Mouse (Mus musculus) ES-Bruce4 (cell line): Measurements from ENCODE around the gene Mlxip. TPM values are rescaled to one million over a fixed set of nuclear protein-coding genes. Genes with fewer than 3 reads are reported as not detected.

Experiments used
- H3K27ac ChIP-seq: 2 replicates; pipeline ENCODE4 v1.5.1; 2012; ENCODE audit warnings: low read length, inconsistent platforms; ENCODE audit not compliant: insufficient read depth
- H3K27me3 ChIP-seq: 2 replicates; pipeline ENCODE4 v1.6.1; 2012; ENCODE audit warnings: mild to moderate bottlenecking, low read length, inconsistent platforms; ENCODE audit not compliant: control insufficient read depth, poor library complexity, insufficient read depth, severe bottlenecking
- H3K36me3 ChIP-seq: 2 replicates; pipeline ENCODE4 v1.6.1; 2012; ENCODE audit warnings: inconsistent platforms, mild to moderate bottlenecking, low read length, moderate library complexity; ENCODE audit not compliant: control insufficient read depth, poor library complexity, insufficient read depth, severe bottlenecking
- H3K4me1 ChIP-seq: one replicate; pipeline ENCODE4 v1.8.1; 2011; ENCODE audit warnings: low read length; ENCODE audit not compliant: control insufficient read depth, insufficient read depth
- H3K4me3 ChIP-seq: 2 replicates; pipeline ENCODE4 v1.5.1; 2011; ENCODE audit warnings: low read depth, mild to moderate bottlenecking, low read length
- H3K9ac ChIP-seq: 2 replicates; pipeline ENCODE4 v1.6.1; 2012; ENCODE audit warnings: low read depth, mild to moderate bottlenecking, inconsistent platforms; ENCODE audit not compliant: poor library complexity, severe bottlenecking
- H3K9me3 ChIP-seq: replicated peaks from 2 replicates; pipeline ENCODE4 v1.6.1; 2012; ENCODE audit warnings: mild to moderate bottlenecking, low read length, inconsistent platforms; ENCODE audit not compliant: control insufficient read depth, poor library complexity, insufficient read depth, severe bottlenecking
- CTCF ChIP-seq: IDR thresholded peaks from one replicate; pipeline ENCODE4 v1.8.1; 2011; ENCODE audit warnings: low read depth, low read length
- EP300 ChIP-seq: IDR thresholded peaks from 2 replicates; pipeline ENCODE4 v1.6.1; 2011; ENCODE audit warnings: low read depth, low read length; ENCODE audit not compliant: insufficient read depth
- POLR2A ChIP-seq: IDR thresholded peaks from one replicate; pipeline ENCODE4 v1.8.1; 2011; ENCODE audit warnings: low read length; ENCODE audit not compliant: insufficient read depth
- polyA plus RNA-seq: library from polyadenylated mRNA; stranded (reverse); fragments of >200 nt; gene quantifications from 2 replicates; pipeline ENCODE4 v1.2.4, GENCODE M21; 2011; ENCODE audit warnings: low read depth; ENCODE audit not compliant: missing spikeins, insufficient read depth, insufficient read length

The Mlxip gene
- 22.5 and 23.0 TPM in 2 replicates for polyA plus RNA-seq

DNA sequence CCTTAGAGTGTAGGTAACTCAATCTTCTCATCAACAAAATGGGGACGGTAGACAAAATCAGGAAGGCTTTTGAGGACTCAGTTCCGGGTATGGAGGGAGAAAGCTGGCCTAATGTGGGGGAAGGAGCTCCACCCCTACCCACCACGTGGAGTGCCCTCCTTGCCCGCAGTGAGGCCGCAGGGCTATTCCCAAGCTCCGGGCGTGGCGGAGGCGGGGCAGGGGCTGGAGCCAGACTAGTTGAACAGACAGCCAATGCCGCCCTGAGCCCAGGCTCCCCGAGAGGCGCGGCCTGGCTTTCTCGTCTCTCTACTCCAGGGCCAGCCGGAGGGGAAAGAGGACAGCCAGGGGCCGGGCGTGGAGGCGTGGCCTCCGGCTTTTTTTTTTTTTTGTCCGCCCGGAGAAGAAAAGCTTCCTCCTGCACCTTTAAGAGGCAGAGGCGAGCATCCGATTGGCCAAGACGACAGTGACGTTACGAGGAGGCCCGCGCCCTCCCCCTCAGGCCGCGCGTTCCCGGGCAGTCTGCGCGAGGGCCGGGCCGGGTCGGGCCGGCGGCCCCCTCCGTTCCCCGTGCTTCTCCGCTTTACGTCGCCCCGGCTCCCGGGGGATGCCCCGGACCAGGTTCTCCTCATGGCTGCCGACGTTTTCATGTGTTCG is at the start of gene Mlxip:
Gene Mlxip, plus strand, starts transcription at position 496 of the 654 bp plus-strand sequence.
- peaks cover 4% of the 10 kb centered on the region for H3K4me1 ChIP-seq
- no peaks in the 10 kb centered on the region for H3K36me3 ChIP-seq

DNA sequence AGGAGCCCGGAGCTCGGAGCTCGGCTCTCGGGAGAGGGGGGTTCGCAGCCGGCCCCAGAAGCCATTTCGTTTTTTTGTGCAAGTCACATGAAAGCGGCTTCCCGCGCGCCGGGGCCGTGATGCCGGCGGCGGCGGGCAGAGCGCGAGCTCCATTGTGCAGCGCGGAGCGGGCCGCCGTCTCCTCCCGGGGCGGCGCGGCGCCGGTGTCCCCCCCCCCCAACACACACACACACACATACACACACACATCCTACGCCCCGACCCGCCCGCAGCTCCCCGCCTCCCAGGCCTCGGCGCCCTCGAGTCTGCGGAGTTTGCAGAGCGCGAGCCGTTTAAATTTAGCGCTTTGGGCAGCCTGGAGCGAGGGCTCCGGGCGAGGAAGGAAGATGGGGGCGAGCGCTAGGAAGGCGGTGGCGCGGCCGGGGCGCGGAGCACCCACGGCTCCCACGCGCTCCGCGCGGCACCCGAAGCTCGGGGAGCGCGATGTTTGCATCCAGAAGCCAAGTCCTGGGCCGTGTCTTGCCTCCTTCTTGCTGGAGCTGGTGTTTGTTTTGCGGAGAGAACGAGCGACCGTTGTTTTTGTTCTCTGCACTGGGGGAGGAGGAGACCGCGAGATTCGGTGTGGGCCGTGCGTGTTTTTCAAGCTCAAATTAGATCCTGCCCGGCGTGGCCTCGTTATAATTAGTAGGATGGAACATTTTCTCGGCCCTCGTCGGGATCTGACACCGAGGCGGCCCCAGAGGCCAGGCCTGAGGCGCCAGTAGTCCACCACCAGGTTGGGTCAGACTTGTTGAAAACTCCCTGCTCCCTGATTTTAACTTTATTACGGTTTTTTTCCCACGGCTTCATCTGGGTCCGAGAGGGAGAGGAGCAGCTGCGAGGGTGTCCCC is 49.4 kb upstream of the Mlxip start:
- TF ChIP-seq POLR2A (no peak), CTCF (no peak), EP300 (no peak)
- Histone ChIP-seq H3K4me1 (peaks cover 3% of the 10 kb centered on the region), H3K9me3 (no peaks in the 10 kb centered on the region), H3K9ac (peak overlapping the region; percentile 79), H3K36me3 (no peaks in the 10 kb centered on the region), H3K27ac (no peak overlapping the region), H3K27me3 (no peaks in the 10 kb centered on the region), H3K4me3 (peak overlapping the region; percentile 84)

More for the DNA sequence above, at the start of gene Mlxip:
- H3K9me3 ChIP-seq, result no peaks in the 10 kb centered on the region
- peak within 1 kb of the TSS; percentile 55 for H3K27ac ChIP-seq
- no peaks in the 10 kb centered on the region for H3K27me3 ChIP-seq
- TF ChIP-seq EP300, result 0 out of 2 replicates have a peak, but pooled peaks have one; percentile 48
- peak; percentile 32 for TF ChIP-seq POLR2A
- TF ChIP-seq CTCF, result no peak
- H3K4me3 ChIP-seq, result peak within 1 kb of the TSS; percentile 92
- peak within 1 kb of the TSS; percentile 82 for H3K9ac ChIP-seq

DNA sequence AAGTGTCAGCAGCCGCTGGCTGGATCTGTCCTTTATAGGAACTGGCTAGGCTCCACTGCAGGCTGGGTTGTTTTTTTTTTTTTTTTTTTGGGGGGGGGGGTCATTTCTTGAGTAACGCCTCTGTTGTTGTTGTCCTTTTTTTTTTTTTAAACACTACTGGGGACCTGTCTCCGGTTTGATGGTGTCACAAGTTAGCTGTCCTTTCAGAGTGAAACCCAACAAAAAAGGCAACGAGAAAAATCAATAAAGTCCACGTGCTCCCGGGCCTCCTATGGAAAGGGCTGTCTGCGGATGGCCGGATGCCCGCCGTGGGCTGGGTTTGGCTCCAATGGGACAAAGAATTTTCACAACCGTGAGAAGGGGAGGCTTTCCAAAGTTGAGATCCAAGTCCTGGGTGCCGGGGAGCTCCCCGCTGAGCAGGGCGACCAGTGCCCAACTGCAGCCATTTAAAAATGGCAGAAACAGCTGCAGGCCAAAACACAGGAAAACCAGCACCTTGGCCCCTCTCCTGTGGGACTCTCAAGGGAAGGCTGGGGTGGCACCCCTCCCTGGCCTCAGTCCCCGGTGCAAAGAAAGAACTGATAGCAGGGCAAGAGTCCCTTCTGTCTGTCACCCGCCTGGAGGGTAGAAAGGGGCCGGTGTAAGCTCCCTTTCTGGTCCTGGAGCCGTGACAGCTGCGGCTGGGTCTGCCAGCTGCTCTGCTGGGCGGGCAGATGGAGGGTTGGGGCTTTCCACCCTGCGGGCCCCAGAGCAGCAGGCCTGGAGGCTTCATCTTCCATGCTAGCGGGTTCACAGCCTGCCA is 48.5 kb upstream of the Mlxip start:
- Histone ChIP-seq H3K9me3 (no peaks in the 10 kb centered on the region), H3K4me3 (peak overlapping the region; percentile 84), H3K27me3 (no peaks in the 10 kb centered on the region), H3K36me3 (no peaks in the 10 kb centered on the region), H3K27ac (no peak overlapping the region), H3K9ac (peak overlapping the region; percentile 79), H3K4me1 (peaks cover 5% of the 10 kb centered on the region)
- TF ChIP-seq EP300, result no peak

DNA sequence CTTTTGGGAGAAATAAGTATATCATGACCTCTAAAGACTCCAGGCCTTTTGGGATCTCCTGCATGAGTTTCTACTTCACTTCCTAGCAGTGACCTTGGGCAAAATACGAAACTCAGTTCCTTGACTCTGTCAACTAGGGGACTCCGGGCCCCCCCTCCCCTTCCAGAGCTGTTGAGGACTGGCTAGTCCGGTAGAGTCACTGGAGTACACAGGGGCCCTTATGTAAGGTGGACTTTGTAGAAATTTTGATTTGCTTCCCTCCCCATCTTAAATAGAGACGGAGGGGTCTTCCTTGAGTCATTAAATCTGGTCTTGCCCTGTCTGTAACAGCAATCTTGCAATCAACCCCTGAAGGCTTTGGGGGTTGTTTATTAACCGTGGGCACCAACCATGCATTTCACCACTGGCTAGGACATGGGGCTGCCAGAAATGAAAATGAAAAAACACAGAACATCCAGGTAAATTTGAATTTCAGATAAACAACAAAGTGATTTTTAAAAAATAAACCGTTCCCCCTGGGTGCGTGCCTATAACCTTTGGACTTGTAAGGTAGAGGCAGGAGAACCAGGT is 47.8 kb upstream of the Mlxip start:
- Histone ChIP-seq H3K36me3 (no peaks in the 10 kb centered on the region; the same call in 1 of the 2 replicates), H3K27me3 (no peaks in the 10 kb centered on the region), H3K4me1 (peaks cover 5% of the 10 kb centered on the region), H3K4me3 (no peak overlapping the region), H3K27ac (no peak overlapping the region), H3K9me3 (no peaks in the 10 kb centered on the region), H3K9ac (peak overlapping the region; percentile 79; the same call in 1 of the 2 replicates)
- TF ChIP-seq POLR2A (no peak), EP300 (no peak), CTCF (no peak)

DNA sequence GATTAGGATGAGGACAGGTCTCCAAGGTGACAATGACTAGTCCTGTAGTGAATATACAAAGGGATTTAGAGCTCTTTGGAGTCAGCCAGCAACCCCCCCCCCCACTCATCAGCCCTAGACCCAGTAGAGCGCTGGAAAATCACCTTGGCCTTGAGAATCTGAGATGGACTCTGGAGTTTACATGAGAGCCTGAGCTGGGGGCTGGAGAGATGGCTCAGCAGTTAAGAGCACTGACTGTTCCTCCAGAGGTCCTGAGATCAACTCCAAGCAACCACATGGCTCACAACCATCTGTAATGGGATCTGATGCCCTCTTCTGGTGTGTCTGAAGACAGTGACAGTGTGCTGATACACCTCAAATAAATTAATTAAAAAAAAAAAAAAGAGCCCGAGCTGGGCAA is 46.6 kb upstream of the Mlxip start:
- H3K9me3 ChIP-seq, result no peaks in the 10 kb centered on the region
- H3K27ac ChIP-seq, result no peak overlapping the region
- no peaks in the 10 kb centered on the region; the same call in 1 of the 2 replicates for H3K36me3 ChIP-seq
- no peaks in the 10 kb centered on the region for H3K27me3 ChIP-seq
- TF ChIP-seq EP300 (no peak), CTCF (no peak), POLR2A (no peak)
- H3K4me1 ChIP-seq, result peaks cover 5% of the 10 kb centered on the region
- no peak overlapping the region for H3K4me3 ChIP-seq
- no peak overlapping the region for H3K9ac ChIP-seq
